Mouse (Mus musculus) neural tube, embryonic 11.5 days (tissue): ENCODE measurements around the gene Fezf2. TPM values are rescaled to one million over a fixed set of nuclear protein-coding genes. Genes with fewer than 3 reads are reported as not detected.

ENCODE experiments used
- ATAC-seq: fragments of 200-750 bp; cut with Nextera tagmentation; 2 replicates; pipeline ENCODE4 v1.8.0; 2017; ENCODE audit warnings: moderate number of reproducible peaks, mild to moderate bottlenecking, moderate TSS enrichment, moderate library complexity; ENCODE audit not compliant: insufficient read depth, low FRiP score, low TSS enrichment
- DNase-seq: peaks from one replicate; pipeline ENCODE4 v3.0.0-alpha.2; 2015; ENCODE audit warnings: low spot score
- H3K27ac ChIP-seq: fragments of 300-500 bp; sonication (generic); 2 replicates; pipeline ENCODE4 v1.5.1; 2014; ENCODE audit warnings: low read depth, mild to moderate bottlenecking, low read length
- H3K27me3 ChIP-seq: fragments of 300-500 bp; sonication (generic); 2 replicates; pipeline ENCODE4 v1.6.1; 2014; ENCODE audit warnings: mild to moderate bottlenecking, low read length, mixed read lengths; ENCODE audit not compliant: control insufficient read depth, insufficient read depth
- H3K36me3 ChIP-seq: fragments of 300-500 bp; sonication (generic); 2 replicates; pipeline ENCODE4 v1.6.1; 2014; ENCODE audit warnings: mild to moderate bottlenecking, low read length, moderate library complexity, mixed read lengths; ENCODE audit not compliant: control insufficient read depth, insufficient read depth
- H3K4me1 ChIP-seq: fragments of 300-500 bp; sonication (generic); 2 replicates; pipeline ENCODE4 v1.6.1; 2014; ENCODE audit warnings: low read length, mixed read lengths; ENCODE audit not compliant: control insufficient read depth, insufficient read depth
- H3K4me2 ChIP-seq: fragments of 300-500 bp; sonication (generic); 2 replicates; pipeline ENCODE4 v1.6.1; 2014; ENCODE audit warnings: low read depth, mild to moderate bottlenecking, moderate library complexity
- H3K4me3 ChIP-seq: fragments of 300-500 bp; sonication (generic); 2 replicates; pipeline ENCODE4 v1.5.1; 2014; ENCODE audit warnings: low read depth, low read length
- H3K9ac ChIP-seq: fragments of 300-500 bp; sonication (generic); 2 replicates; pipeline ENCODE4 v1.6.1; 2014; ENCODE audit warnings: mild to moderate bottlenecking, low read length
- H3K9me3 ChIP-seq: fragments of 300-500 bp; sonication (generic); 2 replicates; pipeline ENCODE4 v1.6.1; 2016; ENCODE audit warnings: low read length; ENCODE audit not compliant: control insufficient read depth
- WGBS: fragments of 180-500 bp; shearing (Covaris S2); extraction: QIAGEN DNeasy Blood & Tissue Kit; methylation state at CpG from one replicate; pipeline ENCODE4 v1.1.7; 2014; 5-methylcytosine and 5-hydroxymethylcytosine counted together
- polyA plus RNA-seq: library from polyadenylated mRNA; unstranded; fragments of >200 nt; fragmentation: Nextera tagmentation; extraction: Ambion mirVana; gene quantifications from 2 replicates; pipeline ENCODE4 v1.2.1, GENCODE M21; 2014

Gene Fezf2
- polyA plus RNA-seq, 1 experiment from 2014 or later: not detected

GRCm38 (mm10) chr14:12377289-12377688 is 29.3 kb upstream of the Fezf2 start:
- Histone ChIP-seq H3K9ac (no peak overlapping the region), H3K9me3 (no peaks in the 10 kb centered on the region), H3K4me1 (no peaks in the 10 kb centered on the region), H3K27ac (no peak overlapping the region), H3K4me3 (no peak overlapping the region), H3K27me3 (peaks cover 14% of the 10 kb centered on the region), H3K36me3 (no peaks in the 10 kb centered on the region), H3K4me2 (no peak overlapping the region)
- no peak for DNase-seq
- WGBS: 91% methylated on average over 2 of the region's 2 CpGs
- no peak for ATAC-seq

GRCm38 (mm10) chr14:12375451-12375850 is 27.5 kb upstream of the Fezf2 start:
- no peak overlapping the region for H3K27ac ChIP-seq
- no peak for ATAC-seq
- H3K36me3 ChIP-seq: no peaks in the 10 kb centered on the region
- no peaks in the 10 kb centered on the region for H3K9me3 ChIP-seq
- no peak for DNase-seq
- H3K4me3 ChIP-seq: no peak overlapping the region
- WGBS: 52% methylated on average over 2 of the region's 2 CpGs
- peaks cover 11% of the 10 kb centered on the region; the same call in 1 of the 2 replicates for H3K27me3 ChIP-seq
- H3K4me1 ChIP-seq: no peaks in the 10 kb centered on the region
- no peak overlapping the region for H3K4me2 ChIP-seq
- no peak overlapping the region for H3K9ac ChIP-seq

GRCm38 (mm10) chr14:12350271-12350916 is 2.4 kb upstream of the Fezf2 start:
- Histone ChIP-seq H3K9ac (no peak overlapping the region), H3K4me1 (no peaks in the 10 kb centered on the region), H3K9me3 (no peaks in the 10 kb centered on the region), H3K27me3 (peaks cover 81% of the 10 kb centered on the region), H3K4me2 (no peak overlapping the region), H3K4me3 (no peak overlapping the region), H3K27ac (no peak overlapping the region), H3K36me3 (no peaks in the 10 kb centered on the region)
- WGBS: 6% methylated on average over 16 of the region's 16 CpGs
- DNase-seq: peak; percentile 32
- ATAC-seq: no peak

- Histone ChIP-seq H3K9me3 (no peaks in the 10 kb centered on the region), H3K4me3 (no peak overlapping the region), H3K9ac (no peak overlapping the region), H3K4me2 (no peak overlapping the region), H3K27me3 (peaks cover 86% of the 10 kb centered on the region), H3K27ac (no peak overlapping the region), H3K4me1 (no peaks in the 10 kb centered on the region; the same call in 1 of the 2 replicates), H3K36me3 (no peaks in the 10 kb centered on the region)
- WGBS: 4% methylated on average over 15 of the region's 15 CpGs
- DNase-seq: peak; percentile 23
- no peak for ATAC-seq
Measured at GRCm38 (mm10) chr14:12349334-12350090, 1.5 kb upstream of the Fezf2 start.

GRCm38 (mm10) chr14:12346865-12347600 is 956 bp downstream of the Fezf2 start:
- no peaks in the 10 kb centered on the region for H3K36me3 ChIP-seq
- WGBS: under 1% methylated on average over 26 of the region's 26 CpGs
- no peaks in the 10 kb centered on the region for H3K9me3 ChIP-seq
- ATAC-seq (no peak), DNase-seq (peak; percentile 51)
- no peak overlapping the region for H3K4me3 ChIP-seq
- H3K27me3 ChIP-seq: peaks cover 99% of the 10 kb centered on the region
- no peak overlapping the region for H3K9ac ChIP-seq
- no peak overlapping the region for H3K27ac ChIP-seq
- H3K4me2 ChIP-seq: no peak overlapping the region
- H3K4me1 ChIP-seq: no peaks in the 10 kb centered on the region; the same call in 1 of the 2 replicates

GRCm38 (mm10) chr14:12346011-12346864 is 1.8 kb downstream of the Fezf2 start:
- H3K27me3 ChIP-seq: peaks cover 99% of the 10 kb centered on the region
- no peak overlapping the region for H3K4me2 ChIP-seq
- DNase-seq: peak; percentile 57
- H3K9me3 ChIP-seq: no peaks in the 10 kb centered on the region
- no peak overlapping the region for H3K27ac ChIP-seq
- H3K4me3 ChIP-seq: no peak overlapping the region
- no peak for ATAC-seq
- H3K9ac ChIP-seq: no peak overlapping the region
- under 1% methylated on average over 50 of the region's 50 CpGs for WGBS
- H3K4me1 ChIP-seq: no peaks in the 10 kb centered on the region; the same call in 1 of the 2 replicates
- H3K36me3 ChIP-seq: no peaks in the 10 kb centered on the region

GRCm38 (mm10) chr14:12345241-12345921 is 2.6 kb downstream of the Fezf2 start:
- H3K4me2 ChIP-seq: no peak overlapping the region
- H3K9ac ChIP-seq: no peak overlapping the region
- ATAC-seq (no peak), DNase-seq (peak; percentile 42)
- WGBS: under 1% methylated on average over 40 of the region's 40 CpGs
- H3K4me1 ChIP-seq: no peaks in the 10 kb centered on the region; the same call in 1 of the 2 replicates
- no peaks in the 10 kb centered on the region for H3K9me3 ChIP-seq
- no peaks in the 10 kb centered on the region for H3K36me3 ChIP-seq
- H3K27me3 ChIP-seq: peaks cover 99% of the 10 kb centered on the region
- H3K4me3 ChIP-seq: no peak overlapping the region
- no peak overlapping the region for H3K27ac ChIP-seq
